Mouse (Mus musculus): ENCODE measurements around the gene Basp1. TPM values are rescaled to one million over a fixed set of nuclear protein-coding genes. Genes with fewer than 3 reads are reported as not detected.

Gene Basp1
- total RNA-seq, 2 experiments from 2014 or later, result 665 to 747 TPM

DNA sequence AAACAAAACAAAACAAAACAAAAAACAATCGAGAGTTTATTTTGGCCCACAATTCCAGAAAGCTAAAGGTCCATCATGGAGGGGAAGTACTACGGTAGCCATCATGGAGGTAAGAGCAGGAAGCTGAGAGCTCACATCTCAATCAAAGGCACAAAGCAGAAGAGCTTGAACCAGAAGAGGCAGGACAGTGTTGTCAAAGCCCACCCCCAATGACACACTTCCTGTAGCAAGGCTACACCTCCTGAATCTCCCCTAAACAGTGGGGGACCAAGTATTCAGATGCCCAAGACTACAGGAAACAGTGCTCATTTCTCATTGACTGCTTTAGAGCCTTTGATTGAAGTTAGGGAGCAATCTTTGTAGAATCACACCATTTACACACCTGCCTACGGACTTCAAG is 99.1 kb downstream of the Basp1 start:
- intact Hi-C loops (cut with DNase I), result no loop called here
- DNase-seq (ENCODE audit: low spot score in 2 of 2), result no peak

Other genes with a start within 250 kb of the Basp1 start
- 10 to 100 TPM; 39.3 to 39.6 TPM for gene Myo10, start 208.8 kb upstream of the Basp1 start, total RNA-seq (2021)